Mouse (Mus musculus): ENCODE measurements around the gene Adam29. TPM values are rescaled to one million over a fixed set of nuclear protein-coding genes. Genes with fewer than 3 reads are reported as not detected.

Adam29 gene
- not detected in 2 replicates for polyA plus RNA-seq (2015; fragmentation: Nextera tagmentation; extraction: Ambion mirVana)

GRCm38 (mm10) chr8:55906848-55907247 lies at the start of gene Adam29:
Adam29 (minus strand) TSS chr8:55906948.
- no peak for DNase-seq (ENCODE audit: low spot score)

GRCm38 (mm10) chr8:55940526-55940880 lies 33.8 kb upstream of the Adam29 start:
- no peak for DNase-seq (ENCODE audit: low spot score)

GRCm38 (mm10) chr8:55939870-55940525 lies 33.2 kb upstream of the Adam29 start, which contains the start of gene Glra3:
Glra3 (plus strand) TSS chr8:55940460.
- DNase-seq (ENCODE audit: low spot score), result no peak

Other genes with a start within 250 kb of the Adam29 start
- gene Glra3, start 33.5 kb upstream of the Adam29 start, polyA plus RNA-seq (2015; fragmentation: Nextera tagmentation; extraction: Ambion mirVana), result not detected in 2 replicates

Measured in thymus, postnatal 0 days (tissue).